Mouse (Mus musculus) myocyte (in vitro differentiated cells): ENCODE measurements around the gene Sept5. TPM values are rescaled to one million over a fixed set of nuclear protein-coding genes. Genes with fewer than 3 reads are reported as not detected.

ENCODE experiments used
- H3K27me3 ChIP-seq: one replicate; pipeline ENCODE4 v1.6.1; 2011; ENCODE audit not compliant: control insufficient read depth, insufficient read depth, insufficient read length
- H3K36me3 ChIP-seq: one replicate; pipeline ENCODE4 v1.6.1; 2011; ENCODE audit not compliant: control insufficient read depth, insufficient read depth
- H3K4me2 ChIP-seq: one replicate; pipeline ENCODE4 v1.6.1; 2011; ENCODE audit warnings: low read depth, control low read depth
- H3K4me3 ChIP-seq: one replicate; pipeline ENCODE4 v1.5.1; 2011; ENCODE audit warnings: mild to moderate bottlenecking, control low read depth, moderate library complexity
- H3K79me2 ChIP-seq: one replicate; pipeline ENCODE4 v1.6.1; 2011; ENCODE audit not compliant: control insufficient read depth, insufficient read depth
- H3ac ChIP-seq: one replicate; pipeline ENCODE4 v1.6.1; 2011; ENCODE audit not compliant: control insufficient read depth, insufficient read length
- CEBPB ChIP-seq: IDR thresholded peaks from 2 replicates; pipeline ENCODE4 v1.6.1; 2011; ENCODE audit warnings: mild to moderate bottlenecking, moderate library complexity; ENCODE audit not compliant: poor library complexity, insufficient read depth, severe bottlenecking
- E2F4 ChIP-seq: IDR thresholded peaks from one replicate; pipeline ENCODE4 v1.6.1; 2011; ENCODE audit warnings: mild to moderate bottlenecking, control low read depth, moderate library complexity; ENCODE audit not compliant: insufficient read depth
- MAX ChIP-seq: IDR thresholded peaks from one replicate; pipeline ENCODE4 v1.6.1; 2011; ENCODE audit warnings: low read depth, mild to moderate bottlenecking, control low read depth
- MYOD1 ChIP-seq, 3 experiments: IDR thresholded peaks; one replicate each; pipeline ENCODE4 v1.6.1; 2011; ENCODE audit warnings: control low read depth in 2 of 3, low read depth in 2 of 3, mild to moderate bottlenecking in 2 of 3, moderate library complexity in 1 of 3; ENCODE audit not compliant: insufficient read length in 2 of 3, control insufficient read depth in 1 of 3
- MYOG ChIP-seq, 3 experiments: IDR thresholded peaks; one replicate each; pipeline ENCODE4 v1.6.1; 2011; ENCODE audit warnings: control low read depth in 2 of 3, low read depth in 2 of 3, mild to moderate bottlenecking in 2 of 3; ENCODE audit not compliant: insufficient read length in 2 of 3, control insufficient read depth in 1 of 3, insufficient read depth in 1 of 3
- POLR2A ChIP-seq: IDR thresholded peaks from one replicate; pipeline ENCODE4 v1.6.1; 2011; ENCODE audit warnings: low read depth, mild to moderate bottlenecking, control low read depth, moderate library complexity; ENCODE audit not compliant: insufficient read length
- POLR2AphosphoS2 ChIP-seq: IDR thresholded peaks from one replicate; pipeline ENCODE4 v1.6.1; 2011; ENCODE audit warnings: low read depth, control low read depth; ENCODE audit not compliant: insufficient read length
- REST ChIP-seq: IDR thresholded peaks from one replicate; pipeline ENCODE4 v1.6.1; 2011; ENCODE audit warnings: mild to moderate bottlenecking, control low read depth, moderate library complexity; ENCODE audit not compliant: insufficient read depth, insufficient read length
- SRF ChIP-seq: IDR thresholded peaks from one replicate; pipeline ENCODE4 v1.6.1; 2011; ENCODE audit warnings: low read depth; ENCODE audit not compliant: control insufficient read depth, insufficient read length
- TCF12 ChIP-seq: IDR thresholded peaks from one replicate; pipeline ENCODE4 v1.6.1; 2011; ENCODE audit warnings: mild to moderate bottlenecking, control low read depth; ENCODE audit not compliant: poor library complexity, insufficient read depth, severe bottlenecking
- TCF3 ChIP-seq: IDR thresholded peaks from one replicate; pipeline ENCODE4 v1.6.1; 2011; ENCODE audit warnings: low read depth, control low read depth; ENCODE audit not compliant: insufficient read length
- USF1 ChIP-seq: IDR thresholded peaks from one replicate; pipeline ENCODE4 v1.6.1; 2011; ENCODE audit warnings: low read depth, mild to moderate bottlenecking, control low read depth, moderate library complexity
- polyA plus RNA-seq: library from polyadenylated mRNA; unstranded; fragments of >200 nt; fragmentation: generic; extraction: Trizol; gene quantifications from one replicate; pipeline ENCODE4 v1.2.1, GENCODE M21; 2012; ENCODE audit warnings: missing spikeins

Sept5 gene
- polyA plus RNA-seq, 1 experiment = 112 TPM

DNA sequence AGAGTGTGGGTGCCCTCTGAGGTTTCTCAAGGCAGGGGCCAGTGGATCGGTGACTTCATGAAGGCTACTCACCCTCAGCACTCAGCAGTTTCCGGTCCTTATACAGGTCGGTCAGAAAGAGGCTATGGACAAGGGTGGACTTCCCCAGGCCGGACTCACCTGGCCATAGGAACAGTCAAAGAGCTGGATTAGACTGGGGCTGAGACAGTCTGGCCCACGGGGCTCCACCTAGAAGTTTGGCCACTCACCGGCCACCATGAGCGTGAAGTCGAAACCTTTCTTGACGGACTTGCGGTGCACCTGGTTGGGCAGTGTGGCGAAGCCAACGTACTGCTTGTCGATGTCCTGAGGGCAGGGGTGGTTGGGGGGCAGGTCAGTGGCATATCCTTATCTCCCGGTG is 4.7 kb downstream of the Sept5 start:
- Histone ChIP-seq H3K79me2 (peaks cover 21% of the 10 kb centered on the region), H3K4me2 (no peak overlapping the region), H3K4me3 (no peak overlapping the region), H3K36me3 (peaks cover 13% of the 10 kb centered on the region), H3K27me3 (no peaks in the 10 kb centered on the region), H3ac (no peak overlapping the region)
- TF ChIP-seq MYOD1 (IDR thresholded peaks at IDR 0.05; ENCODE audit: control insufficient read depth in 1 of 3, insufficient read length in 2 of 3, low read depth in 2 of 3) (no peak), MAX (no peak), REST (no peak), SRF (no peak), TCF12 (no peak), E2F4 (no peak)

DNA sequence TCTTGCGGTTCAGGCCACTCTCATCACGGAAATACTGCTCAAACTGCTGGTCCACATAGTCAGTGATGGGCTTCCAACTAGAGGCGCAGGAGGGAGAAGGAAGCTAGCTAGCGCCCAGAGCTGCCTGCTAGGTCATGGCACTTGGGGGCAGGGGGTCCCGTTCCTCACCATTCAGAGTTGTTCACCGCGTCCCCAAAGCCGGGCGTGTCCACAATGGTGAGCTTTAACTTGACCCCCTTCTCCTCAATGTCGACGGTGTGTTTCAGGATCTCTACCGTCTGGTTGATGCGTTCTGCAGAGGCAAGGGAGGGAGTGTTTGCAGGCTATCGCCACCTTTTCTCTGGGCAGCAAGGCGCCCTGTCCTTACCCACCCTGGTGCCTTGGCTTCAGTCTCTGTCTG is 5.1 kb downstream of the Sept5 start:
- TF ChIP-seq CEBPB = no peak
- TF ChIP-seq USF1 = no peak
- TF ChIP-seq POLR2A = no peak
- no peak for TF ChIP-seq POLR2AphosphoS2
- no peak for TF ChIP-seq SRF
- TF ChIP-seq MAX = no peak
- TF ChIP-seq MYOG (IDR thresholded peaks at IDR 0.05; ENCODE audit: control insufficient read depth in 1 of 3, insufficient read depth in 1 of 3, insufficient read length in 2 of 3, low read depth in 2 of 3) = no peak
- no peak for TF ChIP-seq E2F4
- no peak for TF ChIP-seq TCF3
- no peak for TF ChIP-seq REST
- TF ChIP-seq MYOD1 (IDR thresholded peaks at IDR 0.05; ENCODE audit: control insufficient read depth in 1 of 3, insufficient read length in 2 of 3, low read depth in 2 of 3) = no peak
- TF ChIP-seq TCF12 = no peak
- Histone ChIP-seq H3ac (no peak overlapping the region), H3K4me3 (no peak overlapping the region), H3K4me2 (no peak overlapping the region), H3K36me3 (peaks cover 13% of the 10 kb centered on the region), H3K79me2 (peaks cover 21% of the 10 kb centered on the region), H3K27me3 (no peaks in the 10 kb centered on the region)

DNA sequence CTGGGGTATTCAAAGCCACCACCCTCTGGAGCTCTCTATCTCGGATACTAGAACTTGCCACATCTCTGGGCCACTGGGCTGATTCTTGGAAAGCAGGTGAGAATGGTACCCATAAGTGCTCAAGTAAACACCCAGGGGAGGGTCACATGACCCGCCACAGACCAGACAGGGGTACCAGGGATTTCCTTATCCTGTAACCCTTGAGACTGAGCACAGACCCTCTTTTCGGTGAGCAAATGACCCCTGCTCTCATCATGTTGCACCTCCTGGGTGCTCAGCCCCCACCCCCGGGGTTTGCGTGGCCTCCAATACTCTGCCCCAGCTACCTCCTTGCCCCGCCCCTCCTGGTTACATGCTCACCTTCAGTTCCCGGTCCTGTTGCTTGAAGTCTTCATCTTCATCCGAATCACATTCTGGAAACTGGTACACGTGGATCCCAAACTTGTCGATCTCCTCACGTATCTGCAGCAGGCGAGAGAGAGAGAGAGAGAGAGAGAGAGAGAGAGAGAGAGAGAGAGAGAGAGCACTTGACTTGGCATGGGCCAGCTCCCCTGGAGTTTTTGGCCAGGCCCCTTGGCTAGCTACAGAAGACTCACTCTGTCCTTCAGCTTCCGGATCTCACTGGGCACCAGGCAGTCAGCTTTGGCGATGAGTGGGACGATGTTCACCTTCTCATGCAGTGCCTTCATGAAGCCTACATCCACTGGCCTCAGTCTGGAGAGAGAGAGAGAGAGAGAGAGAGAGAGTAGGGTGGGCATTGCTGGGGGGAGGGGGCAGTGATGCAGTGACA is 5.8 kb downstream of the Sept5 start:
- no peak overlapping the region for H3K4me3 ChIP-seq
- H3K4me2 ChIP-seq = no peak overlapping the region
- peaks cover 13% of the 10 kb centered on the region for H3K36me3 ChIP-seq
- H3K79me2 ChIP-seq = peaks cover 18% of the 10 kb centered on the region
- H3ac ChIP-seq = no peak overlapping the region
- no peak for TF ChIP-seq MYOG (IDR thresholded peaks at IDR 0.05; ENCODE audit: control insufficient read depth in 1 of 3, insufficient read depth in 1 of 3, insufficient read length in 2 of 3, low read depth in 2 of 3)
- no peak for TF ChIP-seq POLR2A
- TF ChIP-seq E2F4 = no peak
- no peak for TF ChIP-seq MAX
- TF ChIP-seq SRF = no peak
- no peak for TF ChIP-seq TCF3
- no peak for TF ChIP-seq MYOD1 (IDR thresholded peaks at IDR 0.05; ENCODE audit: control insufficient read depth in 1 of 3, insufficient read length in 2 of 3, low read depth in 2 of 3)
- no peak for TF ChIP-seq TCF12
- no peak for TF ChIP-seq CEBPB
- TF ChIP-seq POLR2AphosphoS2 = no peak
- TF ChIP-seq USF1 = no peak
- TF ChIP-seq REST = no peak
- no peaks in the 10 kb centered on the region for H3K27me3 ChIP-seq

DNA sequence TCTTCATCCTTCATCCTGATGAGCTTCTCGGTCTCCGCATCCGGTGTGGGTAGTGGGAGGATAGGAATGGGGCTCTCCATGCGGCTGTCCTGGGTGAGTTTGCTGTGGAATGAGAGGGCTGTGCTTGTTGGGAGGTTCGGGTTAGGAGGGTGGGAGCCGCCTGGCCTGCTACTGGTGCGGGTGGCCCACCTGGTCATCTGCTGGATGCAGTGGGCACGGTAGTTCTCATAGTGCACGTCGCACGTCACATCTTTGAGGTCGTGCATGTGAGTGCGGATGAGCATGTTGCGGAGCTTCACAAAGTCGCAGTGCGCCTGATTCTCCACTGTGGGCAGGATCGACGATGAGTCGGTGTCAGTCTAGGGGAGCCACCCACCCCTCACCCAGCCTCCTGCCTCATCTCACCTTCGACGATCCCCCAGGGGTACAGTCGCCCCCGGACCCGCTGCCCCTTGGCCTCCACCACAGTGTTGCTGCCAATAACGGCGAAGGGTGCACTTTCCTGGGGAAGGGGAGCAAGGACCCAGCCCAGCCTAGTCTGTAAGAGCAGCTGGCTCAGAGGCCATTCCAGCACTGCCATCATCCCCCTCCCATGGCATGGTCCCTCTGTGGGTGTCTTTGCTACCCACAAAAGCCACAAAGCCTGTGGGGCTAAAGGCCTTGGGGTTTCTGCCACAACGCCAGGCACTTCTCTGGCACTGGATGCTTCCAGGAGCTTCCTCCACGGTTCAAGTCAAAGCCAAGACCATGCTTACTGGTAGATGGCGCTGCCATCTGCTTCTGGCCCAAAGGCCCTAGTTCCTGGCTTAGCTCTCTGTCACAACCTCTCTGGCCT is 6.6 kb downstream of the Sept5 start:
- Histone ChIP-seq H3K4me2 (no peak overlapping the region), H3K4me3 (no peak overlapping the region), H3K27me3 (no peaks in the 10 kb centered on the region), H3ac (no peak overlapping the region), H3K79me2 (peaks cover 13% of the 10 kb centered on the region), H3K36me3 (peaks cover 13% of the 10 kb centered on the region)
- TF ChIP-seq USF1 = no peak
- no peak for TF ChIP-seq MYOD1 (IDR thresholded peaks at IDR 0.05; ENCODE audit: control insufficient read depth in 1 of 3, insufficient read length in 2 of 3, low read depth in 2 of 3)
- TF ChIP-seq CEBPB = no peak
- TF ChIP-seq MYOG (IDR thresholded peaks at IDR 0.05; ENCODE audit: control insufficient read depth in 1 of 3, insufficient read depth in 1 of 3, insufficient read length in 2 of 3, low read depth in 2 of 3) = no peak
- TF ChIP-seq POLR2A = no peak
- no peak for TF ChIP-seq SRF
- no peak for TF ChIP-seq POLR2AphosphoS2
- TF ChIP-seq TCF12 = no peak
- no peak for TF ChIP-seq E2F4
- TF ChIP-seq REST = no peak
- TF ChIP-seq MAX = no peak
- no peak for TF ChIP-seq TCF3
